28 mouse cellular contexts compared by ENCODE assay signal in genomic region chr17:43040571-43040970, GRCm38 (mm10). TPM values are rescaled to one million over a fixed set of nuclear protein-coding genes. Genes with fewer than 3 reads are reported as not detected.
DNase-seq lines count a peak whose midpoint lies in the region; ATAC-seq and TF ChIP-seq lines count a peak whose summit lies in the region.
"Had no signal": no experiment of that assay in that cellular context is flagged by ENCODE, and none has a peak within 500 bp of the region (broad histone marks: within the 10 kb centered on the region; RNA-seq: fewer than 3 reads in every experiment).

No protein-coding gene starts in this region.

- 35% methylated on average over 3 of the region's 3 CpGs for WGBS in liver, embryonic 13.5 days (ENCODE audit: insufficient replicate concordance)
- WGBS in forebrain, embryonic 13.5 days = 93% methylated on average over 3 of the region's 3 CpGs
- WGBS in lung, postnatal 0 days = 73% methylated on average over 3 of the region's 3 CpGs

- TF ChIP-seq EP300 in lung, postnatal 0 days (IDR thresholded peaks at IDR 0.05) = no peak

- no peaks in the 10 kb centered on the region for H3K9me3 ChIP-seq in liver, embryonic 13.5 days (replicated peaks)
- H3K9me3 ChIP-seq in forebrain, embryonic 13.5 days (replicated peaks) = 0 out of 2 replicates have a peak, but pooled peaks cover 3% of the 10 kb centered on the region
- H3K9me3 ChIP-seq in lung, postnatal 0 days (ENCODE audit: low read length) = no peaks in the 10 kb centered on the region
- H3K9me3 ChIP-seq: embryonic facial prominence, embryonic 15.5 days; heart, embryonic 12.5 days; limb, embryonic 10.5 days; lung, embryonic 15.5 days; midbrain, embryonic 13.5 days; stomach, embryonic 15.5 days had no signal

- H3K9ac ChIP-seq in liver, embryonic 13.5 days = no peak overlapping the region
- H3K9ac ChIP-seq in forebrain, embryonic 13.5 days = no peak overlapping the region
- H3K9ac ChIP-seq in lung, postnatal 0 days (replicated peaks; ENCODE audit: low read depth) = no peak overlapping the region
- H3K9ac ChIP-seq: embryonic facial prominence, embryonic 15.5 days; forebrain, postnatal 0 days; heart, embryonic 12.5 days; lung, embryonic 15.5 days; midbrain, embryonic 13.5 days; stomach, embryonic 15.5 days had no signal

- ATAC-seq in liver, embryonic 13.5 days (ENCODE audit: low read depth) = no peak
- ATAC-seq in megakaryocyte-erythroid progenitor cell, adult 5-6 weeks (replicated peaks; ENCODE audit: low FRiP score, low TSS enrichment, poor library complexity, severe bottlenecking) = 0 out of 2 replicates have a peak, but pooled peaks have one; percentile 33
- ATAC-seq in activated CD4-positive, CD25-positive, alpha-beta regulatory T cell, adult 4 months = no peak
- no peak for ATAC-seq in forebrain, embryonic 13.5 days
- no peak for ATAC-seq in lung, postnatal 0 days
- ATAC-seq: forebrain, postnatal 0 days; hindbrain, postnatal 0 days; intestine, embryonic 16.5 days; midbrain, embryonic 13.5 days had no signal

- peaks cover 60% of the 10 kb centered on the region for H3K4me1 ChIP-seq in liver, embryonic 13.5 days (replicated peaks)
- H3K4me1 ChIP-seq in forebrain, embryonic 13.5 days = no peaks in the 10 kb centered on the region
- 0 out of 2 replicates have a peak, but pooled peaks cover 3% of the 10 kb centered on the region for H3K4me1 ChIP-seq in lung, postnatal 0 days (ENCODE audit: insufficient read depth, low read depth, low read length)
- H3K4me1 ChIP-seq: embryonic facial prominence, embryonic 15.5 days; heart, embryonic 12.5 days; limb, embryonic 10.5 days; lung, embryonic 15.5 days; stomach, embryonic 15.5 days had no signal

- no peak overlapping the region for H3K4me2 ChIP-seq in liver, embryonic 13.5 days
- no peak overlapping the region for H3K4me2 ChIP-seq in forebrain, embryonic 13.5 days
- H3K4me2 ChIP-seq in lung, postnatal 0 days (replicated peaks; ENCODE audit: low read depth, low read length) = no peak overlapping the region
- H3K4me2 ChIP-seq: embryonic facial prominence, embryonic 15.5 days; heart, embryonic 12.5 days; lung, embryonic 15.5 days; midbrain, embryonic 13.5 days; stomach, embryonic 15.5 days had no signal

- no peak overlapping the region for H3K4me3 ChIP-seq in liver, embryonic 13.5 days (replicated peaks)
- no peak overlapping the region for H3K4me3 ChIP-seq in forebrain, embryonic 13.5 days
- H3K4me3 ChIP-seq in lung, postnatal 0 days (ENCODE audit: low read depth, low read length) = no peak overlapping the region
- H3K4me3 ChIP-seq: embryonic facial prominence, embryonic 15.5 days; heart, embryonic 12.5 days; left cerebral cortex, adult 2 months; limb, embryonic 10.5 days; lung, embryonic 15.5 days; midbrain, embryonic 13.5 days; stomach, embryonic 15.5 days had no signal

- no peak for TF ChIP-seq CTCF in lung, postnatal 0 days (IDR thresholded peaks at IDR 0.05)

- H3K36me3 ChIP-seq in liver, embryonic 13.5 days = peaks cover 83% of the 10 kb centered on the region
- peaks cover 72% of the 10 kb centered on the region for H3K36me3 ChIP-seq in forebrain, embryonic 13.5 days (ENCODE audit: poor library complexity, severe bottlenecking)
- H3K36me3 ChIP-seq in lung, postnatal 0 days (ENCODE audit: insufficient read depth, low read length) = no peaks in the 10 kb centered on the region

- peak overlapping the region; percentile 51; the same call in 1 of the 2 replicates for H3K27ac ChIP-seq in liver, embryonic 13.5 days
- no peak overlapping the region for H3K27ac ChIP-seq in forebrain, embryonic 13.5 days
- H3K27ac ChIP-seq in lung, postnatal 0 days (ENCODE audit: low read length) = no peak overlapping the region
- H3K27ac ChIP-seq: embryonic facial prominence, embryonic 15.5 days; hindbrain, postnatal 0 days; left cerebral cortex, adult 2 months; limb, embryonic 10.5 days; lung, embryonic 15.5 days; midbrain, embryonic 13.5 days; stomach, embryonic 15.5 days had no signal

- H3K27me3 ChIP-seq in liver, embryonic 13.5 days = no peaks in the 10 kb centered on the region
- no peaks in the 10 kb centered on the region for H3K27me3 ChIP-seq in forebrain, embryonic 13.5 days
- H3K27me3 ChIP-seq in lung, postnatal 0 days (replicated peaks; ENCODE audit: insufficient read depth, low read length) = no peaks in the 10 kb centered on the region
- H3K27me3 ChIP-seq: embryonic facial prominence, embryonic 15.5 days; heart, embryonic 12.5 days; lung, embryonic 15.5 days; midbrain, embryonic 13.5 days; stomach, embryonic 15.5 days had no signal

- peak; percentile 30 to 43 for DNase-seq in spleen, postnatal 36 days (ENCODE audit: low spot score in 2 of 2)
- no peak for DNase-seq in spleen, adult 12 weeks (ENCODE audit: low spot score)
- no peak for DNase-seq in liver, embryonic 13.5 days
- no peak for DNase-seq in lung, postnatal 0 days (ENCODE audit: low spot score)
- DNase-seq: adrenal gland, postnatal 10 days; cerebellum, adult 9-10 months; forebrain, postnatal 0 days; gastrocnemius, postnatal 14 days; heart, adult 18-20 months; heart, postnatal 10 days; kidney, postnatal 4 days; layer of hippocampus, adult 9-11 months; lung, postnatal 4 days; right cerebral cortex, postnatal 25 days; thymus, postnatal 36 days had no signal

RNA-seq across cellular contexts. Expression of gene Tnfrsf21, which starts 24.2 kb away (rescaled TPM):
- polyA plus RNA-seq in liver, embryonic 13.5 days (2015; fragmentation: Nextera tagmentation; extraction: Ambion mirVana) = 25.6 and 28.7 TPM in 2 replicates
- 17.2 and 20.5 TPM in 2 replicates for total RNA-seq in megakaryocyte-erythroid progenitor cell, adult 5-6 weeks (2014; fragmentation: Nextera tagmentation)
- total RNA-seq in megakaryocyte-erythroid progenitor cell, adult 5-6 weeks (2017) = 19.2 and 23.6 TPM in 2 replicates
- polyA plus RNA-seq in activated CD4-positive, CD25-positive, alpha-beta regulatory T cell, adult 4 months (2017; shearing (Covaris generic)) = not detected
- 38.4 and 40.2 TPM in 2 replicates for polyA plus RNA-seq in forebrain, embryonic 13.5 days (2015; fragmentation: Nextera tagmentation; extraction: Ambion mirVana)
- 27.6 and 40.2 TPM in 2 replicates for polyA plus RNA-seq in lung, postnatal 0 days (2015; fragmentation: Nextera tagmentation; extraction: Ambion mirVana)
- total RNA-seq: MEL had no signal

Comparison
In these comparisons a context has a peak if more than half of its experiments do, and no peak if none do; other contexts are left out.
1. DNase-seq: peak in spleen, postnatal 36 days (2 of 2); none in spleen, adult 12 weeks (single experiment), liver, embryonic 13.5 days (single experiment) and lung, postnatal 0 days (single experiment).
2. RNA of gene Tnfrsf21, which starts 24.2 kb away (polyA plus RNA-seq): 27.6 to 40.2 TPM in lung, postnatal 0 days, 38.4 to 40.2 TPM in forebrain, embryonic 13.5 days and 25.6 to 28.7 TPM in liver, embryonic 13.5 days; not detected in activated CD4-positive, CD25-positive, alpha-beta regulatory T cell, adult 4 months; every median in the first group is over 10 times any median in the second.